Mouse (Mus musculus): ENCODE measurements around the gene Hsdl1.

- no peak for TF ChIP-seq POLR2A (IDR thresholded peaks at IDR 0.05; ENCODE audit: borderline replicate concordance, control insufficient read depth, low read depth, low read length)
- TF ChIP-seq CTCF (IDR thresholded peaks at IDR 0.05; ENCODE audit: control insufficient read depth, insufficient read depth, low read length): no peak
These were observed 44.0 kb downstream of the Hsdl1 start for GRCm38 (mm10) chr8:119530937-119531336.

All from bone marrow, adult 2 months (tissue).